Mouse (Mus musculus): Measurements from ENCODE around the gene Gosr1. TPM values are rescaled to one million over a fixed set of nuclear protein-coding genes. Genes with fewer than 3 reads are reported as not detected.

The Gosr1 gene
- total RNA-seq (2023; ENCODE audit: inconsistent age), result 38.1 to 49.8 TPM (median 45.2 TPM) in 4 replicates

DNA sequence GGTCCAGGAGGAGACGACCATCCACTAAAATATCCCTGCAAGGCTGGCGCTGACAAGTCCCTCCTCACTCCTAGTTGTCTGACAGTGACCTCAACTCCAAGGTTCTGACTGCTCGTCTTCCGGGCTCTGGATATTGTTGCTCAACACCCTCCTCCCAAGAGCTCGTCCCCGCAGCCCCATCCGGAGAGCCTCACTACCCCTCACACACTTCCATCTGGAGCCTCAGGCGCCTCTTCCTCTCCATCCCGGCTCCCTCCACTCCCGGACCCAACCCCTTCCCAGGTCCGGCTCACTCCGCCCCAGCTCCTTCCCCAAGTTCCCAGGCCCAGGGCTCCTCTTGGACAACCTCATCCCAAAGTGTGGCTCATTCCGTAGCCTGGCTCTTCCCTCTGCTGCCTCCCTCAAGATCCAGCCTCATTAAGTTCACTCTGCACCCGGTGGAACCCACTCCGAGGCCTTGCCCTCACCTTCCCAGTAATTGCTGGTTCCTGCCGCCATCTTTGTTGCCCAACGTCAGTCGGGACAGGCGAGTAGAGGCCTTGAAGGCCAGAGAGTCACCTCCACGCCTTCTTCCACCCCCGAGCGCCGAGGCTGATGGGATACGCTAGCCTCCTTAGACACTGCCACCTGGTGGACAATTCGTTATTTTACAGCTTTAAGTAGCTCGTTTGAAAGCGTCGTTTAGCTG is at the start of gene Gosr1:
TSS of gene Gosr1 (minus strand) at position 527 of the 688 bp plus-strand sequence.

DNA sequence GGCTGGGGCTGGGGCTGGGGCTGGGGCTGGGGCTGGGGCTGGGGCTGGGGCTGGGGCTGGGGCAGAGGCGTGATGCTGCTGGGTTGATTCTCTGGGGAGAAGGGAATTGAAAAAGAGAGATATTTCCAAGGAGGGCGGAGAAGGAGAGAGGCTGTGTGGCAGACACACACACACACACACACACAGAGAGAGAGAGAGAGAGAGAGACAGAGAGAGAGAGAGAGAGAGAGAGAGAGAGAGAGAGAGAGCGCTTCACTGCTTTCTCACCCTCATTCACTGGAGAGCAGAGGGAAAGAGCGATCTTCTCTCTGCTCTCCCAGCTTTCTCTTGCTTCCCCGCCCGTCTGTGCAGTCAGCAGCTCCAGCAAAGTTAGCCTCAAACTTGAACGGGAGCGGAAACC is 83.9 kb downstream of the Gosr1 start, which contains the start of gene Trarg1:
TSS of gene Trarg1 (plus strand) at position 301 of the 400 bp plus-strand sequence.

Other genes starting within 250 kb of the Gosr1 start
- gene Abr, start 141.3 kb downstream of the Gosr1 start, total RNA-seq (2023; ENCODE audit: inconsistent age), result 27.9 to 30.4 TPM (median 29.8 TPM) in 4 replicates
- not detected in 4 replicates for gene Bhlha9, start 91.1 kb downstream of the Gosr1 start, total RNA-seq (2023; ENCODE audit: inconsistent age)
- not detected in 4 replicates for gene Trarg1, start 83.8 kb downstream of the Gosr1 start, total RNA-seq (2023; ENCODE audit: inconsistent age)
- gene Cpd, start 83.4 kb upstream of the Gosr1 start, total RNA-seq (2023; ENCODE audit: inconsistent age), result 1.0 to 2.2 TPM (median 2.0 TPM) in 4 replicates
- not detected in 4 replicates for gene Tmigd1, start 138.6 kb upstream of the Gosr1 start, total RNA-seq (2023; ENCODE audit: inconsistent age)
- gene Blmh, start 161.2 kb upstream of the Gosr1 start, total RNA-seq (2023; ENCODE audit: inconsistent age), result 42.4 to 55.2 TPM (median 46.8 TPM) in 4 replicates
- 0.42 to 0.86 TPM in 2 of 4 replicates, not detected in the others for gene Slc6a4, start 235.0 kb upstream of the Gosr1 start, total RNA-seq (2023; ENCODE audit: inconsistent age)